In genomic region chr1:37448361-37449095, GRCm38 (mm10) we compare ENCODE assay signal across 8 mouse cellular contexts. TPM values are rescaled to one million over a fixed set of nuclear protein-coding genes. Genes with fewer than 3 reads are reported as not detected.
DNase-seq lines count a peak whose midpoint lies in the region; ATAC-seq lines count a peak whose summit lies in the region.

No protein-coding gene starts in this region.

- no peak overlapping the region for H3K27ac ChIP-seq in hindbrain, embryonic 10.5 days
- no peak overlapping the region for H3K27ac ChIP-seq in hindbrain, embryonic 12.5 days

- no peaks in the 10 kb centered on the region for H3K4me1 ChIP-seq in hindbrain, embryonic 10.5 days (replicated peaks)
- no peaks in the 10 kb centered on the region for H3K4me1 ChIP-seq in hindbrain, embryonic 12.5 days

- H3K4me2 ChIP-seq in hindbrain, embryonic 12.5 days (replicated peaks), result no peak overlapping the region

- WGBS in hindbrain, embryonic 10.5 days, result 80% methylated on average over 10 of the region's 10 CpGs
- 82% methylated on average over 10 of the region's 10 CpGs for WGBS in hindbrain, embryonic 12.5 days

- H3K36me3 ChIP-seq in hindbrain, embryonic 10.5 days, result no peaks in the 10 kb centered on the region
- H3K36me3 ChIP-seq in hindbrain, embryonic 12.5 days, result peaks cover 1% of the 10 kb centered on the region; the same call in 1 of the 2 replicates

- ATAC-seq in hindbrain, embryonic 12.5 days (ENCODE audit: low FRiP score), result no peak
- ATAC-seq in neutrophil, adult 5-6 weeks (ENCODE audit: extremely low read depth, insufficient number of reproducible peaks, low FRiP score, poor library complexity, severe bottlenecking), result 0 out of 2 replicates have a peak, but pooled peaks have one; percentile 19
- no peak for ATAC-seq in megakaryocyte, adult 5-6 weeks (ENCODE audit: poor library complexity, severe bottlenecking)

- H3K9ac ChIP-seq in hindbrain, embryonic 12.5 days, result no peak overlapping the region

- H3K9me3 ChIP-seq in hindbrain, embryonic 10.5 days, result no peaks in the 10 kb centered on the region
- H3K9me3 ChIP-seq in hindbrain, embryonic 12.5 days (replicated peaks), result no peaks in the 10 kb centered on the region

- no peaks in the 10 kb centered on the region for H3K27me3 ChIP-seq in hindbrain, embryonic 10.5 days (ENCODE audit: insufficient read depth, poor library complexity, severe bottlenecking)
- no peaks in the 10 kb centered on the region for H3K27me3 ChIP-seq in hindbrain, embryonic 12.5 days

- peak; percentile 22 for DNase-seq in hindbrain, embryonic 10.5 days (ENCODE audit: low spot score)
- peak; percentile 64 for DNase-seq in urinary bladder, postnatal 14 days (ENCODE audit: low spot score)
- no peak for DNase-seq in urinary bladder, postnatal 10 days (ENCODE audit: low spot score)
- peak; percentile 53 to 60 for DNase-seq in cerebellum, postnatal 36 days
- peak; percentile 59 to 79 for DNase-seq in kidney, postnatal 25 days

- no peak overlapping the region for H3K4me3 ChIP-seq in hindbrain, embryonic 10.5 days
- H3K4me3 ChIP-seq in hindbrain, embryonic 12.5 days, result no peak overlapping the region

RNA-seq across cellular contexts. Expression of gene Unc50, which starts 18.6 kb away (rescaled TPM):
- polyA plus RNA-seq in hindbrain, embryonic 10.5 days (2016; fragmentation: Nextera tagmentation; extraction: Ambion mirVana), result 108 and 111 TPM in 2 replicates
- polyA plus RNA-seq in hindbrain, embryonic 12.5 days (2016; fragmentation: Nextera tagmentation; extraction: Ambion mirVana), result 113 and 114 TPM in 2 replicates
- 52.3 and 57.2 TPM in 2 replicates for total RNA-seq in neutrophil, adult 5-6 weeks (2017)
- 84.0 and 91.7 TPM in 2 replicates for total RNA-seq in megakaryocyte, adult 5-6 weeks (2015)
- total RNA-seq in megakaryocyte, adult 5-6 weeks (2017), result 40.2 and 48.4 TPM in 2 replicates

RNA-seq across cellular contexts. Expression of gene Coa5, which starts 18.6 kb away (rescaled TPM):
- polyA plus RNA-seq in hindbrain, embryonic 10.5 days (2016; fragmentation: Nextera tagmentation; extraction: Ambion mirVana), result 42.8 and 58.0 TPM in 2 replicates
- 52.3 and 53.5 TPM in 2 replicates for polyA plus RNA-seq in hindbrain, embryonic 12.5 days (2016; fragmentation: Nextera tagmentation; extraction: Ambion mirVana)
- 50.0 and 53.8 TPM in 2 replicates for total RNA-seq in neutrophil, adult 5-6 weeks (2017)
- 56.4 and 65.4 TPM in 2 replicates for total RNA-seq in megakaryocyte, adult 5-6 weeks (2015)
- 50.8 and 54.5 TPM in 2 replicates for total RNA-seq in megakaryocyte, adult 5-6 weeks (2017)
